In the genomic region with DNA sequence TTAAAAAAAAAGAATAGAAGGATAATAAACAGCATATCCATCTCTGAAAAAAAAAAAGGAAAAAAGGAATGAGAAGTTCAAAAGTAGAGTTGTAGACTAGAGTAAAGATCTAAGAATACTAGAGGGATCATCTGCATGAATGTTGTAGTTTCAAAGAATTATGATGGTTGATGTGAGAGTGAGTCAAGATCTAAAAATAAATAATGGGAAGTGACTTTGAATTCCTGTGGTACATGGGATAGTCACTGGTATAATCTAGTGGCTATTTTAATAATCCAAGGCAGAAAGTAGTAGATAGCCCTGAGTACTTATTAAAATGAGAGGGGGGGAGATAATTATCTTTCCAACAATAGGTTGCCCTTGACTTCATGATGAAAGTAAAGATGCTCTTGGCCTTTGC, we compare ENCODE assay signal across 25 mouse cellular contexts. TPM values are rescaled to one million over a fixed set of nuclear protein-coding genes. Genes with fewer than 3 reads are reported as not detected.
DNase-seq lines count a peak whose midpoint lies in the region; ATAC-seq and TF ChIP-seq lines count a peak whose summit lies in the region.
"Had no signal": no experiment of that assay in that cellular context is flagged by ENCODE, and none has a peak within 500 bp of the region (broad histone marks: within the 10 kb centered on the region; RNA-seq: fewer than 3 reads in every experiment).

No protein-coding gene starts in this region.

- no peak for TF ChIP-seq POLR2A in kidney, adult 2 months (IDR thresholded peaks at IDR 0.05; ENCODE audit: low read depth, low read length)

- no peak for DNase-seq in gastrocnemius, adult 2 months
- no peak for DNase-seq in gastrocnemius, postnatal 4 days (ENCODE audit: low spot score in 2 of 2)
- peak; percentile 14 for DNase-seq in MEL-GATA-1-ER (ENCODE audit: extremely low read depth, low read depth)
- DNase-seq in kidney, adult 2 months: no peak
- no peak for DNase-seq in lung, postnatal 4 days
- no peak for DNase-seq in kidney, postnatal 25 days
- DNase-seq: adrenal gland, postnatal 14 days; cerebellum, adult 11-12 months; cerebellum, postnatal 14 days; gastrocnemius, postnatal 25 days; kidney, adult 8-10 months; layer of hippocampus, adult 9-11 months; liver; lung, embryonic 14.5 days; lung, postnatal 14 days; right cerebral cortex, postnatal 14 days had no signal

- H3K27ac ChIP-seq in gastrocnemius, adult 2 months: peak overlapping the region; percentile 38; the same call in 1 of the 2 replicates
- H3K27ac ChIP-seq in kidney, adult 2 months (ENCODE audit: insufficient read depth, low read depth, low read length): no peak overlapping the region
- H3K27ac ChIP-seq: forebrain, embryonic 13.5 days; hindbrain, embryonic 12.5 days; hindbrain, postnatal 0 days; intestine, embryonic 15.5 days; kidney, postnatal 0 days; liver, embryonic 14.5 days; midbrain, embryonic 13.5 days; stomach, embryonic 15.5 days had no signal

- TF ChIP-seq CTCF in gastrocnemius, adult 2 months (IDR thresholded peaks at IDR 0.05): no peak
- TF ChIP-seq CTCF in kidney, adult 2 months (conservative IDR thresholded peaks at IDR 0.05; ENCODE audit: insufficient read depth, insufficient read length, low read depth, low read length): no peak

- no peak overlapping the region for H3K4me3 ChIP-seq in gastrocnemius, adult 2 months
- H3K4me3 ChIP-seq in kidney, adult 2 months (ENCODE audit: insufficient read depth, low read depth, low read length): no peak overlapping the region
- H3K4me3 ChIP-seq: forebrain, embryonic 13.5 days; hindbrain, embryonic 12.5 days; intestine, embryonic 15.5 days; midbrain, embryonic 13.5 days; stomach, embryonic 15.5 days had no signal

- peak; percentile 37 for ATAC-seq in granulocyte monocyte progenitor cell, adult 5-6 weeks (replicated peaks; ENCODE audit: poor library complexity, severe bottlenecking)
- ATAC-seq: forebrain, embryonic 13.5 days; hindbrain, postnatal 0 days; intestine, embryonic 15.5 days; midbrain, embryonic 13.5 days had no signal

- intact Hi-C loops in gastrocnemius, adult 2 months (cut with DNase I): no loop called here

- no peaks in the 10 kb centered on the region for H3K36me3 ChIP-seq in kidney, adult 2 months (ENCODE audit: control insufficient read depth, insufficient read depth, low read length)
- H3K36me3 ChIP-seq: hindbrain, embryonic 12.5 days; intestine, embryonic 15.5 days; midbrain, embryonic 13.5 days; stomach, embryonic 15.5 days had no signal

- H3K27me3 ChIP-seq in kidney, adult 2 months (replicated peaks; ENCODE audit: control insufficient read depth, insufficient read depth, low read length): no peaks in the 10 kb centered on the region
- H3K27me3 ChIP-seq: forebrain, embryonic 13.5 days; hindbrain, embryonic 12.5 days; intestine, embryonic 15.5 days; midbrain, embryonic 13.5 days; stomach, embryonic 15.5 days had no signal

- no peaks in the 10 kb centered on the region for H3K4me1 ChIP-seq in kidney, adult 2 months (ENCODE audit: control insufficient read depth, insufficient read depth, low read length)
- H3K4me1 ChIP-seq: intestine, embryonic 15.5 days; stomach, embryonic 15.5 days had no signal

RNA-seq across cellular contexts. Expression of gene Adam10, which starts 52.3 kb away (rescaled TPM):
- 10 to 100 TPM; 14.1 to 17.3 TPM for total RNA-seq in gastrocnemius, adult 2 months (2021)
- total RNA-seq in gastrocnemius, postnatal 4 days (2021): 10 to 100 TPM; 60.4 to 62.7 TPM
- total RNA-seq in granulocyte monocyte progenitor cell, adult 5-6 weeks (2014; fragmentation: Nextera tagmentation): 61.0 and 70.7 TPM in 2 replicates
- total RNA-seq in granulocyte monocyte progenitor cell, adult 5-6 weeks (2017): 46.5 and 47.8 TPM in 2 replicates
- 14.5 and 15.3 TPM in 2 replicates for polyA plus RNA-seq in kidney, adult 2 months (2012; rRNA removed)
